Mouse (Mus musculus) MEL (cell line): ENCODE data around the gene Ppp1r14b.

Source experiments
- CTCF ChIP-seq, 3 experiments: IDR thresholded peaks in 2 of 3; conservative IDR thresholded peaks in 1 of 3; 2 replicates each; pipeline ENCODE4 v1.5.1; 2011 to 2012; ENCODE audit warnings: low read length in 3 of 3, low read depth in 2 of 3, mild to moderate bottlenecking in 2 of 3, improper control_type of control experiment in 1 of 3, inconsistent platforms in 1 of 3, mixed read lengths in 1 of 3, moderate library complexity in 1 of 3; ENCODE audit not compliant: control insufficient read depth in 1 of 3, insufficient read depth in 1 of 3, poor library complexity in 1 of 3, severe bottlenecking in 1 of 3
- MAZ ChIP-seq: IDR thresholded peaks from 2 replicates; pipeline ENCODE4 v1.6.1; 2012; ENCODE audit warnings: low read depth, mild to moderate bottlenecking, inconsistent platforms, low read length, improper control_type of control experiment
- MYC ChIP-seq: IDR thresholded peaks from 2 replicates; pipeline ENCODE4 v1.6.1; 2011; ENCODE audit warnings: low read depth, mild to moderate bottlenecking, low read length, improper control_type of control experiment, moderate library complexity
- ZKSCAN1 ChIP-seq: IDR thresholded peaks from 2 replicates; pipeline ENCODE4 v1.6.1; 2012; ENCODE audit warnings: low read depth, mild to moderate bottlenecking, inconsistent platforms, low read length, improper control_type of control experiment, moderate library complexity
- ZMIZ1 ChIP-seq: IDR thresholded peaks from 2 replicates; pipeline ENCODE4 v1.6.1; 2012; ENCODE audit warnings: low read depth, mild to moderate bottlenecking, inconsistent platforms, low read length, improper control_type of control experiment, moderate library complexity

DNA sequence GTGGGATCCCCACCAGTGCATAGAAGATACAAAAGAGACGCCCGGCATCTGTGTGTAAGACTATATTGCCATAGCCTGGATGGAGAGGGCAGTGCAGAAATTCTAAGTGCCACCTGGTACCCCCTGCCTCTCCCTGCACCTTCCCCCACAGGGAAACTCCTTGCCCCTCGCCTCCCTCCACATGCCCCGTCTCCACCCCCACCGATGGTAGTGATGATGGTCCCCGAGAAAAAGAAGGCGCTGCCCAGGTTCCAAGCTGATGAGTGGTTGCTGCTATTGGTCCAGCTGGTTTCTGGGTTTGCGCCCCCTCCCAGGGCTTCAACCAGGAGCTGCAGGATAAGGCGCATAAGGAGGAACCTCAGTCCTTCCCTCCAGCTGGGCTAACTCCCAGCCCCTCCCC lies 46.7 kb upstream of the Ppp1r14b start:
- TF ChIP-seq CTCF (IDR thresholded peaks at IDR 0.05 in 2 of 3, conservative IDR thresholded peaks at IDR 0.05 in 1 of 3; ENCODE audit: control insufficient read depth in 1 of 3, insufficient read depth in 1 of 3, low read depth in 2 of 3, low read length in 3 of 3, poor library complexity in 1 of 3, severe bottlenecking in 1 of 3) (no peak), MYC (no peak), ZKSCAN1 (no peak), MAZ (no peak), ZMIZ1 (no peak)
